Mouse (Mus musculus) c-Kit-positive CD71-negative TER-119-negative erythroid progenitor cells, embryonic 14.5 days (primary cell): ENCODE results near the gene Zfp523.

Experiments
- DNase-seq: peaks from one replicate; pipeline ENCODE4 v3.0.0-alpha.2; 2013; ENCODE audit warnings: low read depth

Gene Zfp523

GRCm38 (mm10) chr17:28242296-28242695 is 65.4 kb downstream of the Zfp523 start:
- no peak for DNase-seq

GRCm38 (mm10) chr17:28244214-28244613 is 67.3 kb downstream of the Zfp523 start:
- DNase-seq: no peak

- DNase-seq: no peak
These were observed 67.8 kb downstream of the Zfp523 start for GRCm38 (mm10) chr17:28244714-28245113.

GRCm38 (mm10) chr17:28246640-28247039 is 69.7 kb downstream of the Zfp523 start:
- DNase-seq: no peak

DNA sequence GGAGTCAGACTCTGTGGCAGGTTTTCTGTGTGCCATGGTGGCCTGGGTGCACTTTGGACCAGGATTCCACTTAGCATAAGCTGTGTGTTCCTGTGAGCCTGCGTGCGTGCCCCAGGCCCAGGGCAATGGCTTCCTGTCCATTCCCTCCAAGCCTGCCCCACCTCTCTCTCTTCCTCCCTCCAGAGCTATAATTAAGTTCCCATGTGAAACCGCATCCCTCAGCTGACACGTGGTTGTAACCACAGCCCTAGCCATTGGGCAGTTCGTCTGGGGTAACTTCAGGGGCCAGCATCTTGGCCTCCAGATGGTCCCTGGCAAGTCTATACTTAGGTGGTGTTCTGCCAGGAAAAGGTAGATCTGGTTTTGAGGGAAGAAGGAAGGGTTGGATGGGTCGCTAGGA is 70.7 kb downstream of the Zfp523 start:
- peak; percentile 49 for DNase-seq

DNA sequence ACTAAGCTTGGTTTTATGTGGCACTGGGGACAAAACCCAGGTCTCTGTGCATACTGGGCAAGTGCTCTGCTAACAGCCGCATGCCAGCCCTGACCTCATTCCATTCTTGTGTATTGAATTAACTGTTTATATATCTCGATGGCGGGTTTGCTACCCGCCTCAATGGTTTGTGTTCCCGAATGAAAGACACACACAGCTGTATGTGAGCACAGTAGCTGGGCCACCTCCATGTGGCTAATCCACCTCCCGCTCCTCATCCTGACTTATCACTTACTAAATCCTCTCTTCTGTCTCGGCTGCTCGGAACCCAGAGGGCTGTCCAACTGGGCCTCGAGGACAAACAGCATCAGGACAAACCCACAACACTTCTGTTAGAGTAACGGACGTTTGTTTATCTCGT is 72.1 kb downstream of the Zfp523 start:
- no peak for DNase-seq

DNA sequence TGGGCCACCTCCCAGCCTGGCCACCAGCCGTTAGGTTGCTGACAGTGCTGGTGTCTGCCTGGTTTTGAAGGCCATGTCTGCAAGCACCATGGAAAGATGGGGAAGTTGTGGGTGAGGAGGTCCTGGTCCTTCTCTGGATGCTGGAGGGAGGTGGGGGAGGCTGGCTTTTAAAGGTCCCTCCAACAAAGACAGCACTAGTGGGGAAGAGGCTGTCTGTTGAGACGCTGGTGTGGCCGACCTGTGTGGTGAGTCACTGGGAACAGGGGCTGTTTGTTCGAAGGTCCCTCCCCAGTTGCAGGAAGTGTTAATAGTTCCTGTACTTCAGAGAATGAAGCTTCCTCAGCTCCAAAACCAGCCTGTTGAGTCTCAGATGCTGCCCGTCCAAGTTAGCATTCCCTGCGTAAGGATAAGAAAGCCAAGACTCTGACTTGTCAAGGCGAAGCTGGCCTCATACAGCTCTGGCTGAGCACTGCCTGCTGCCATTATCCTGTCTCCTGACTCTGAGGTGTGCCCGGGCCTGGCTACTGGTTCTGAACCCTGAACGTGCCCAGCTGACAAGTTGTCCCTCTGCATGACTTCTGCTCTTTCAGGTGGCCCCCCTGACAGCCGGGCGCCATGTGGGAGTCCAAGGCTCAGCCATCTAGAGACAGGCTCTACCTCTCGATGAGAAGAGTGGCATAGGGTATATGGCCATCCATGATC is 74.8 kb downstream of the Zfp523 start:
- DNase-seq: no peak

DNA sequence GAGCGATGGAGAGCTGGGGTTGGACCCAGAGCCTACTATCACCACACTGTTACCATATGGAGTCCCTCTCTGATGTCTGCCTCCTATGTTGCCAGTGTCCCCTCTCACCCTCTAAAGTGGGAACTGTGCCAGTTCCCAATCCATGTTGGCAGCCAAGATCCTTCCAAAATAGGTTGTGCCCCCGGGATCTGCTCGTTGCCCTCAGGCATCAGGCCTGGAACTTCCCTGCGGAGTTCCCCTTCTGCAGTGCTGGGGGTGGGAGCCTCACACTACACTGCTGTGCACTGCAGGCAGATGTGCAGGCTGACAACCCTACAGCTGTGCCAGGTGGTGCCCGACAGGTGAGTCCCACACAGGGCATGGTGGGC is 75.3 kb downstream of the Zfp523 start:
- no peak for DNase-seq

GRCm38 (mm10) chr17:28253216-28253615 is 76.3 kb downstream of the Zfp523 start:
- DNase-seq: no peak

DNA sequence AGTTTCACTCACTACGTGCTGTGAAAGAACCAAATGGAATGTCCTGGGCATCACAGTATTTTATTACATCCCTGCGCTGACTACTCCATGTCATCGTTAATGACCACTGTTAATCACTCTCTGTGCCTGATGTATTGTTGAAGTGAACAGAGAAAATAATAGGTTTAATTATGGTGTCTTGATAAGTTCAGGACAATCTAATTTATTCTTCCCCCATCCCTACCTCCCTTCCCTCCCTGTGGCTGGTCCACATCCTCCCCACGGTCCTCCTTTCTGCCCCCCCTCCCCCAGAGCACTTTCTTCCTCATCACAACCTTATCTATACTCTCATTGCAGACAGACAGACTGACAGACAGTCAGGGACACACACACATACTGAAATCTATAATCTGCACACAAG is 77.9 kb downstream of the Zfp523 start:
- no peak for DNase-seq
